Mouse (Mus musculus) ES-Bruce4 (cell line): ENCODE measurements around the gene Ccser1.

ENCODE experiments used
- CTCF ChIP-seq: IDR thresholded peaks from one replicate; pipeline ENCODE4 v1.8.1; 2011; ENCODE audit warnings: low read depth, low read length
- EP300 ChIP-seq: IDR thresholded peaks from 2 replicates; pipeline ENCODE4 v1.6.1; 2011; ENCODE audit warnings: low read depth, low read length; ENCODE audit not compliant: insufficient read depth
- POLR2A ChIP-seq: IDR thresholded peaks from one replicate; pipeline ENCODE4 v1.8.1; 2011; ENCODE audit warnings: low read length; ENCODE audit not compliant: insufficient read depth

- no peak for TF ChIP-seq CTCF
- TF ChIP-seq POLR2A: no peak
- no peak for TF ChIP-seq EP300
Observed at GRCm38 (mm10) chr6:62055276-62055675, 875.2 kb downstream of the Ccser1 start.
